Mouse (Mus musculus) Muller cell, postnatal 12 days (primary cell): ENCODE measurements around the gene Disc1.
A peak's percentile ranks its signal among the peaks of the same experiment; 100 is the strongest.

ENCODE experiments used
- DNase-seq: peaks from one replicate; pipeline ENCODE4 v3.0.0-alpha.2; 2015; ENCODE audit errors: inconsistent ontology term

Disc1 gene

DNA sequence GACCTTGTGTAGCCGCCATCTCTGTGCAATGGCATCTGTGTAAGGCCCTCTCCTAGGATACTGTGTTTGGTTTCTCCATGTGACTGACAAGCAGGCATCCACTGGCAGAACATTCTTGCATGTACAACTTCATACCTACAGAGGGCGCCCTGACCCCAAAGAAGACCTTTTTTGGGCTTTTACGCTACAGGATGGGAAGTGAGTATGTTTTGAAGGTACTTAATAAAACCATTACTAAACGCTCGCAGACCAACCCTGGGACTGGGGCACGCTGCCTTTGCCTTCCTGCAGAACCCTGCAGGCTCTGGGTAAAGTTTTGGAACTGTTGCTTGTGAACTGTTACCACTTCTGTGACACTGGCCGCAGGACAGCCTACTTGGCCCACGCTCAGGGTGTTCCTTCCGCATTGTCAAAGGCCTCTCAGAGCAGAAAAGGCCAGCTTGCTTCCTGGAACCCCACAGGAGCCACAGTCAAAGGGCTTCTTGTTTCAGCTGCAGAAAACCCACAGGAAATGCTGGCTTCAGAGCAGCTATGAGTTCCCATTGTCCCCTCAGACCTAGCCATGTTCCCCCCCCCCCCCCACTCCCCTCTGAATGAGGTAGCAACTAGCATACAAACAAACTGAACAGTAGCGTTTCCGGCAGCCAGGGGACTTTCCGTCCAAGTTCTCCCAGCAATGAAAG, 13.1 kb downstream of the Disc1 start:
- DNase-seq: peak; percentile 94

DNA sequence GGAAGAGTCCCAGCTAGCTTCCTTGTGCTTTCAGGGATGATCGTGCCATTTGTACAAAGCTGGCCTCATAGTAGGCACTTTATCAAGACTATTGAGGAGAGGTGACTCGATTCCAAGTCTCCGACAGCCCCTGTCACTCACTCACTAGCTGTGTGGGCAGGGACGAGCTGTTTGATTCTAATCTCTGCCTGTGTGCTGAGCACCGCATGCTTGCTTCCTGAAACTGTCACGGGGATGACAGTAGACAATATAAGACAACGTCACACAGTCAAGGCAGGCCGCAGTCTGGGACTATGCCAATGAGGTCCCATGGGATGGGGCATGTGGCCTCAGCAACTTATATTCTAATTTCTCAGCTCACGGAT, 13.6 kb downstream of the Disc1 start:
- DNase-seq: no peak

DNA sequence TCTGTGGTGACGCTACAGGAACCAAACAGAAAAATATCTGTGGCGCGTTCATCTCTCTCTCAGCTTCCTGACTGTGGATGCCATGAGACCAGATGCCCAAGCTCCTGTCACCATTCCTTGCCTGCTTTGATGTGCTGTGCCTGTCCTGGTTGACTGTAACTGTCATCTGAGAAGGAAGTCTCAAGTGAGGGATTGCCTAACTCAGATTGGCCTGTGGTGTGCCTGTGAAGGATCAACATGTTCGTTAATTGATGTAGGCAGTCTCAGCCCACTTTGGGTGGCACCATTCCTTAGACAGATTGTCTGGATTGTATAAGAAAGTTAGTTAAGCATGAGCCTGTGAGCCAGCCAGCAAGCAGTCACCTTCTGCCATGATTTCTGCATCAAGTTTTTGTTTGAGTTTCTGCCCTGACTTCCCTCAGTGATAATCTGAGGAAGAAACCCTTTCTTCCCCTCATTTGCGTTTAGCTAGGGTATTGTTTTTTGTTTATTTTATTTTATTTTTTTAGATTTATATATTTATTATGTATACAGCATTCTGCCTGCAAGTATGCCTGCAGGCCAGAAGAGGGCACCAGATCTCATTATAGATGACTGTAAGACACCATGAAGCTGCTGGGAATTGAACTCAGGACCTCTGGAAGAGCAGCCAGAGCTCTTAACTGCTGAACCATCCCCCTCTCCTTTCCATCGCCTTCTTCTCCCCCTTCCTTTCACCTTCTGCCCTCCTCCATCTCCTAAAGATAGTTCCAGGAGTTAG, 14.3 kb downstream of the Disc1 start:
- no peak for DNase-seq

DNA sequence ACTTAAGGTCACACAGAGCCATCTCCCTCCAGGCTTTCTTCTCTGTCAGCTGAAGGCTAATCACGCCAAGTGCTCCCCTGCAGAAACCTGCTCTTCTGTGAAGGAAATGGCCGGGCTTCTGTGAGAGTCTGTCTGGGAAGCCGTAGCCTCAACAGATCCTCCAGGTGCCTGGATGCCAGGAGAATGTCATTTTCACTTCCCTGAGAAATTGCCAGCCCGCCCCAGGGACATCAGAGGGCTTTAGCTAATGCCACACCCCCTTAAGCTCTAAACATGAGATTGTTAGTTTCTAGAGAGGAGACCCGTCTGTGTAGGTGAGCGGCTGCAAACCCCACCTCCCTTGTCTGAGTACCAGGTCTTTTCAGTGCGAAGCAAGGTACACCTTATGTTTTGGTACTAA, 15.3 kb downstream of the Disc1 start:
- DNase-seq: no peak

DNA sequence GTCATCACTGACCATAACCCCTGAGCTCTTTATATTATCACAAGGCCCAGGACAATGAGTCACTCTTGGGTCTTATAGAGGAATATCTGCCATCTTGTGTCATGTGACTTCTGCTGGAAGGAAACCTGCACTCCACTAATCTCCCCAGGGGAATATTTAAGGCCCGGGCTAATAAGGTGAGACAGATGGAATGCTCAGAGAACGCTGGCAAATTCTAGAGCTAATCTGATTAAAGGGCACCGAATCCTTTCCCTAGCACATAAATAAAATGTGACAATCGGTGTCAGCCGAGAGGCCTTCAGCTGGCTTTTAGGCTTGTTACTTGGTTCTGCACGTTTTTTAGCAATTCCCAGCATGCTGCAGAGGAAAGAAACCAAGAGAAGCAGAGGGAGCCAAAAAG, 15.7 kb downstream of the Disc1 start:
- DNase-seq: no peak

DNA sequence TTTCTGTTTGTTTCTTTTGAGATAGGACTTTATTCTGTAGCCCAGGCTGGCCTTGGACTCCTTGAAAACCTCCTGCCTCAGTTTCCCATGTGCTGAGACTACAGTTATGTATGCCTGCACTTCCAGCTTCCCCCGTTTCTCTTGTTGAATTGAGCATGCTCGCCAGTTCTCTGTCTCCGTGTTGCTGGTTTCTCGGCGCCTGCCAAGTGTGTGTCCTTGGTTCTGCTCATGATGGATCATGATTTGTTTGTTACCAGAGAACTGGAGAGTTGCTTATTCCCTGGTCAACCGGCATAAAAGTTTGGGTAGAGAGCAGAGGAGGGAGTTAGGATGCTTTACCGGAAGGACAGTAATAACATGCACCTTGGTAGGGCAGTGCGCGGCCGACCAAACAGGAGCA, 20.1 kb downstream of the Disc1 start:
- DNase-seq: no peak

DNA sequence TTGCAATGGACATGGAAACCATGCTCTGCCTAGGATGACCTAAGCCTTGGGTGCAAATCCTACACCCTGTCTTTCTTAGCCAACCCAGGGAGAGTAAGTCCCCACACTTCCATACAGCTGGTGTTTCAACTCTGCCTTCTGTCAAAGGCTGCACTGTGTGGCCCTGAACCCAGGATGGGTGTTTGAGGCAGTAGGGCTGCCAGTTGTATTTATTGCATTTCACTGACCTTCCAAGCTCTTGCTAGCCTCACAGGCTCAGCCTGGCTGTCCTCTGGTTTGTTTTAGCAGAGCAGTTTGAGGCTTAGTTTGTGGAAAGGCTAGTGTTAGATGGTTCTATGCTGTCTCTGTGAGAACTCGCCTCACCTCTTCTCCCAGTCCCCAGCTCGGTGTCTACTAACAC, 20.6 kb downstream of the Disc1 start:
- no peak for DNase-seq

DNA sequence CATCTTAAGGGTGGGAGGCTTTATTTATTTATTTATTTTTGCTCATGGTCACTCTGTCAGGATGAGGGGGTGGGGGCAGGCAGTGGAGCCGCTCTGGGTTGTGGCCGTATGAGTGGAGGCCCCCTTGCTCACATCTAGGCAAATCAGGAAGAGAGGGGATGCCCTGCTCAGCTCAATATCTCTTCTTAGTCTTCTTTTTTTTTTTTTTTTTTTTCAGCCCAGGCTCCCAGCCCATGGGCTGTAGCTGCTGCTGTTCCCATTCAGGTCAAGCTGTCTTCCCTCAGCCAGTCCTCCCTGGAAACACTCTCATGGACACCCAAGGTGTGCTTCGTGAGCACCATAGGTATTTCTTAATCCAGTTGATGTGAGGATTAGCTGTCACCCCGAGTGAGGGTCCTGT, 21.4 kb downstream of the Disc1 start:
- no peak for DNase-seq

DNA sequence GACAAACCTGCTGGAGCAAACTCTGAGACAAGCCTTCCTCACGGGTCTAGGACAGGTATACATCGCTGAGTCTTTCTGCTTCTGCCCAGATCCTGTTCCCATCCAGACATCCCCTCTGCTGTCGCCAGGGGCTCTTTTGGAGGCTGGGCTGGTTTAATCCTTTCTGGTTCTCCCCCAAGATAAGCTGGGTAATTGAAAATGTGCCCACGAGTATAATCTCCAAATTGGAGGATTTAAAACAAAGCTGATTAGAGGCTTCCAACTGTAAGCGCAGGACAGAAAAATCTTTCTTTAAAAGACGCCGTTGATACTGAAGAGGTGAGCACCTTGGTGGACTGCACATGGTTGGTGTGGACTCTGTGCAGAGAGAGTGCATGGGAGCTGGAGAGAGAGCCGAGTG, 23.3 kb downstream of the Disc1 start:
- DNase-seq: no peak

DNA sequence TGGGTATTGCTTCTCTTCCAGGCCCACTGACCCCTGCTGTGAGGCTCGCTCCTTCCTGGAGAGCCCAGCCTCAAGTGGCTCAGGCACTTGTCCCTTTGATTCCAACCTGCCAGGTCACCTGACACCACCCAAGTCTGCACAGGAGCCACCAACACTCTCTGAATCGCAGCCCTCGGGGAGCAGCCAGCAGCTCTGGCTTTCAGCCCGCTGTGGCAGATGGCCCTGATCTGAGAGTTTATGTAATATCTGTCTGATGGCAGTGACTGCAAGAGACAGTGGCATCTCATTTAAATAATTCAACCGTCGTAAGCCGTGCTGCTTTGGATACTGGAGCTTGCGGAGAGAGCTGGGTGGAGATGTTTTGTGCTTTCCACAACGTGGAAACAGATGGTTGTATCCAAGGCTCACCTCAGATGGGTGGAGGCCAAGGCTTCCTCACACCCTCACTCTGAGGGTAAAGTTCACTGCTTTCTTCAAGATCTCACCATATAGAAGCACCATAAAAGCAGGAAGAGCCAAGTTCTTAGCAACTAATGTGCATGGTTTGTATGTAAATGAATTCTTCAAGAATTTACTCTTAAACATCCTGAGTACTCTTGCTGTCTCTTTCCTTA, 24.9 kb downstream of the Disc1 start:
- peak; percentile 68 for DNase-seq

DNA sequence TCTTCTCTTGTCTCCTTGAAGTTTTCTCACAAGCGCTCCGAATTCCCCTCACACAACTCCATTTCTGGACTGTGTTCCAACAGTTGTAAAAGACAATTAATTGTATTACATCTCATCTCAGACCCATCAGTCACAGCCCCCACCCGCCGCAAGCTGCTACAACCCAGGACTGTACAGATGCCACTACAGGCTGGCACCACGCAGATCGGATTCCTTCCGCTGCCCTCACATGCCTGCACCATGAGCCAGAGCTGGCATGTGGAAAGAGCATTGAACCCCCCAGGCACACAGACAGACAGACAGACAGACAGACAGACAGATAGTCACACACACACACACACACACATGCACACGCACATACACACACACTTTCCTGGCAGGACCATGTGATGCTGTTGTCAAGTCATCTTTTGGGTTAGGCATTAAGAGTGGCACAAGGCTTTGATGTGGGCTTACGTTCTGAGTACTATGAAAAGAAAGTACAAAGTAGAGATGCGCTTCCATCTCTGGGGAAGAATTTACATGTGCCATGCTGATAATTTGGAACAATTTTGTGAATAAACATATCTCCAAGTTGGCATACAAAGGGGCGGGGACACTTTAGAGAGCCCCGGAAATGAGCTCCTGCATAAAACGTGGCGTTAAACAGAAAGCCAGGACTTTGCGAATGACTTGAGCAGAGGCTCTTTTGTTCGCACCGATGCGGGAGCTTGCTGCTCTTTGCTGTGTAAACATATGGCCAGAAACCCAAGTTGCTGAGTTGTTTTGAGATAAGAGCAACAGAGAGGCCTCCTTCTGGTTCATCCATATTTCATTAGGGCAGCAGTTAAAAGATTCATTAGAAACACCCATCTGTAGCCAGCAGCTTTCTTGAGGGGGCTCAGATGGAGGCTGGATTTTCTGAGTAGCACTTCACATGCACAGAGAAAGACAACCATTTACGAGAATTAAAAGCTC, 26.7 kb downstream of the Disc1 start:
- DNase-seq: no peak

DNA sequence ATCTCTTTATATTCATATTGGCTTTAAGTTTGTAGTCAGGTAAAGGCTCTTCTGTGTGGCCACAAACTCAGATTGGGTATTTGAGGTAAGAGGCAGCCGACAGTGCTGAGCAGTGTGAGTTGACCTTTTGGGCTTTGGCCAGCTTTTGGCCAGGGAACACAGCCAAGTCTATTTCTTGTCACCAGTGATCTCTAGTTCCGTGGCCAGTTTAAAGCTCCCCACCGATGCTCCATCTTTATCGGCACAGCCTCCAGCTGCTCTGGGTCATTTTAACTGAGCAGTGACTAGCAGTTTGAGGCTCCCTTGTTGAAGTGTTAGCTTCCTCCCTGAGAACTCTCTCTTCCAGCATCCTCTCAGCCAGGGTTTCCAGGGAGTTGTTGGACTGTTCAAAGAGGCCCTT, 29.8 kb downstream of the Disc1 start:
- DNase-seq: peak; percentile 29

DNA sequence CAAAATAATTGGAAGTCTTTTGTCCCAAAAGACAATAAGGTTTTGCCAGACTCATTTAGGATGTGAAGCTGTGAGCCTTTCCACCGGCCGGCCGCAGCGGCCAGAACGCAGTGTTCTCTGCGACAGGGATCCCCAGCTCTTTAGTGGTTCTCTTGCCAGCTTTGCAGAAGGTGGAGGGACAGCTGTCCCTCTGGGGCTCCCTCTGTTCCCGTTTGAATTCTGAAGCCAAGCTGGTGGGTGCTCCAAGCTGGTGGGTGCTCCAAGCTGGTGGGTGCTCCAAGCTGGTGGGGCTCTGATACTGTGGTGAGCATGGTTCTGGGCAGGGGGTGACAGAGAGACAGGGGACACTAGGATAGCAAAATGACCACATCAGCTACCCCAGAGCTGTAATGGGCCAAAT, 30.5 kb downstream of the Disc1 start:
- no peak for DNase-seq

DNA sequence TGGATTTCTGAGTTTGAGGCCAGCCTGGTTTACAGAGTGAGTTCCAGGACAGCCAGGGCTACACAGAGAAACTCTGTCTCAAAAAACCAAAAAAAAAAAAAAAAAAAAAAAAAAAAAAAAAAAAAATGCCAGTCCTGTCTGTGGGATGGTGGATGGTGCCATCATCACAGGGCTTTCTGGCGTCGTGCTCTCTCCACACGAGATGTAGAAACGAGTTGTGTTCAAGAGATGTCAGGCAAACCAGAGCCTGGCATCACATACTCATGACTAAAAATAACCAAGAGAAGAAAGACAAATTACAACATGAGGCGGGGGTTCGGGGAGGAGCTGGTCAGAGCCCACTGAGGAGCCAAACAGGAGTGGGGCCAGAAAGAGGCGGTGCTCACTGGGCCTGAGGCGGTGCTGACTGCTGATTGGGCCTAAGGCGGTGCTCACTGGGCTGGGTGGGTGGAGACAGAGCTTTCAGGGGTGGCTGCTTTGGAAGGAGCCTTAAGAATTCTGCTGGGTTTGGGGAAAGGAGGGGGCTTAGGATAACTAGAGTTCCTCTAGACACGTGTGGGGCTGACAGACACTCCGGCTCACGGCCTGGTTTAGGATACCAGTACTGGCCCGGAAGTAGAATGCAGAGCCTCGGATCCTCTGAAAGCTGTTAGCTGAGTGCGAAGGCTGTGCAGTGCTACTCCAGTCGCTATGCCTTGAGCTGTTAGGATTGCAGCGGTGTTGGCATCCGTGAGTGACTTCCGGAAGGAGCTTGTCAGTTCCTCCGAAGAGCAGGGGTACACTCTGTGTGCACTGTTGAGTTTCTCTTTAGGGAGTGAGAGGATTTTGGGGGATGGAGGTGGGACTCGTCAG, 37.1 kb downstream of the Disc1 start:
- DNase-seq: no peak

DNA sequence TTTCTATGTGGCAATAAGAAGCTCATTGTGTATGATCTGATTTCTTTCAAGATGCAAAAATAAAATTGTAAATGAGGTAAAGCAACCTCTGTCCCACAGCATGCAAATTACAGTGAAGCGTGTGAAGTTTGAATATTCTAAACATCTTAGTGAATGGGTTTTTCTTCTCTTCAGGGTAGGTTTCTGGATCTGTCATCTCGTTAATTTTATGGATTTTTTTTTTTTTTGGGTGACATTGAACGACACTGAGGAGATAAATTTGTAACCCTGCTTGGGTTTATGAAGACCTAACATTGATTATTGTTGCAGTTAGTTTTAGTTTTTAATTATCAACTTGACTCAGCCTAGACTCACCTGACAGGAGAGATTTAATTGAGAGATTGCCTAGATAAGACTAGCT, 43.1 kb downstream of the Disc1 start:
- no peak for DNase-seq

DNA sequence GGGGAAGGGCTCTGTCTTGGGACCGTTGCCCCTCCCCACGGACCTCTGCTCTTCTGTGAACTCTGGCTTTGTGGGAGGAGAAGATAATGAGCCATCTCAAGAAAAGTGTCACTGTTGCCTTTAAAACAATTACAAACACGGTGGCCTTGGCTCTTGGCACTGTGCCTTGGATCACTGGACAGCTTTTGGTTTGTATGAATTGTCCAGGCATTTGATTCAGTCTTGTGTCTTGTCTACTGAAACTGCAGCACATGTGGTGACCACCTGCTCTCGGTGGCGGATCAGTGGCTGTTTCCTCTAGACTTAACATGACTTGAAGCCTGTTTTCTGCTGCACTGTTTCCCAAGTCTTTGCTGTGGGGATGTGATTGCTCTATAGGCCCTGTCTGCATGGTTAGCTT, 44.1 kb downstream of the Disc1 start:
- DNase-seq: peak; percentile 42

DNA sequence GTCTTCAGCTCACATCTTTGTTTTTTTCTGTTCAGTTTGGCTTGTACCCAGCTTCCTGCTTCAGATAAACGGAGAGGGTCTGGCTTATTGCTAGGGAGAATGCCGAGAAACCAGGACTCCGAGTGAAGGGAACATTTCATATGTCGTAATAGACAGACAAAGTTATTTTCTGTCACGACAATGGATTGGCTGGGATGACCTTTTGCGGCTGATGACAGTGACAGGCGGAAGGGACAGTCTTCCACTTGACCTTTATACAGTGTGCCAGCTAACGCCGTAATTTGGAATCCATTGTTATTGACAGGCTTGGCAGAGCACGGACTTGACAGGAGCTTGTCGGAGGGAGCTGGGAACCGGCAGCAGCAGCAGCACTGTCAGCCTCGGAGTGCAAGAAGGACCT, 48.3 kb downstream of the Disc1 start:
- DNase-seq: no peak

DNA sequence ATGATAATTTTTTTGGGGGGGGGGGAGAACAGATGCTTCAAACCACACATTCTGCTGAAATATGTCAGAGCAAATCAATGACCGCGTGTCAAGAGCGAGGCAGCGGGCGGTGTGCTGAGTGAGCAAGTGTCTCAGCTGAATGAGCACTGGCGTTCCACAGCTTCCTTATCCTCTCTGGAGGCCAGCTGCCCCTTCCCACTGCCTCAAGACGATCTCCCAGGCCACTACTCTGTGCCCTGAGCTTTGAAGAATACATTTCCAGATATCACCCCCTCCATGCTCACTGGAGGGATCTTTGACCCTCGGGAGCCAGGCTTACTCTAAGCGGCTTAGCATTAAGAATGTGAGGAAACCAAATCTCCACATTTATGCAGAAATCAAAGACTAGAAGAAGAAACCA, 59.2 kb downstream of the Disc1 start:
- DNase-seq: peak; percentile 22

DNA sequence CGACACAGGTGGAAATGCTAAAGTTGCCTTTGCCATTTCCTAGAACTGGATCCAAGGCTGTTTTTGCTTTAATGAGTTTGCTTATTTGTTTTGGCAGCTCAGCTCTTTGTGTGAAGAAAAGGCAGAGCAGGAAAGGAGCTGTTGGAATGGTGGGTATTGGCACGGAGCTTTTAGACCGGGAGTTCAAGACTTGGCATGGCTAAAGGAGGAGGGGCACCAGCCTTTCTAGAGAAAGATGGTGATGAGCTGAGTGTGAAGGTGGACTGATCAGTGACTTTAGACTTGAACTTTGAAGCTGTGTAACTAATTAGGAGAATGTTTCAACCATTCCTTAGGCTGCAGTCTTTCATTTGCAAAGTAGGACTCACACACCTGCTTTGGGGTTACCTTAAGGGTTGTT, 59.8 kb downstream of the Disc1 start:
- no peak for DNase-seq

DNA sequence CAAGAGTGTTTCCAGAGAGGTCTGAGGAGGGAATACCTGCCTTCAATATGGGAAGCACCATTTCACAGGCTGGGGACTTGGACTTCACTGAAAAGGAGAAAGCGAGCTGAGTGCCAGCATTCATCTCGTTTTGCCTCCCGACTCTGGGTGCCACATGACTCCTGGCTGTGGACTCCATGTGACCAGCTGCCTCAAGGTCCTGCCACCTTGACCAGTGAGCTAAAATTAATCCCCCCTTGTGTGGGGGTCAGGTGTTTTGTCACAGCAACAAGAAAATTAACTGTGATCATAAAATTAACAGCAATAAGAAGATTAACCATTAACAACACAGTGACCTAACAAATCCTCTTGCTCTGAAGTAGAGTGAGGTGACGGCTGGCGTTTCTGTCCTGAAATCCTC, 61.3 kb downstream of the Disc1 start:
- DNase-seq: no peak

DNA sequence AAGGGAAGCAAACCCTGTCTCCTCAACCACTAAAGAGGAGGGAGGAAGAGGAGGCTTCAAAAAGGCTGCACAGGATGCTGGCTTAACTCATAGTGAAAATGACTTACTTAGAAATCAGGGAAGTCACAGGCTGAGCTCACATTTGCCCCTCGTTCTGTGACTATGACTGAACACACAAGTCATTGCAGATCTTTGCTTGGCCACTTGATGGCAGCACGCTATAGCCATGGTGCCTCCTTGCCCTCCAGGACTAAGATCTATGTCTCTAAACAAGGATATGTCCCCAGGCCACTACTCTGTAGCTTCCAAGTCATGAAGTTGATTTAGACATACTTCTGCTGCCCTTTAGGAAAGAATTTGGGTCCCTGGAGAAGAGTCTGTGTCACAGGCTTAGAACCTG, 62.6 kb downstream of the Disc1 start:
- no peak for DNase-seq
